Mouse (Mus musculus) lung, embryonic 14.5 days (tissue): Measurements from ENCODE around the gene Syce1. TPM values are rescaled to one million over a fixed set of nuclear protein-coding genes. Genes with fewer than 3 reads are reported as not detected.

Experiments used
- ATAC-seq: fragments of 200-750 bp; cut with Nextera tagmentation; 2 replicates; pipeline ENCODE4 v1.8.0; 2017; ENCODE audit warnings: mild to moderate bottlenecking, moderate TSS enrichment, moderate library complexity; ENCODE audit not compliant: insufficient read depth
- DNase-seq: peaks from one replicate; pipeline ENCODE4 v3.0.0-alpha.2; 2015
- H3K27ac ChIP-seq: fragments of 300-500 bp; sonication (generic); 2 replicates; pipeline ENCODE4 v1.5.1; 2014; ENCODE audit warnings: low read depth, mild to moderate bottlenecking, moderate library complexity
- H3K27me3 ChIP-seq: fragments of 300-500 bp; sonication (generic); 2 replicates; pipeline ENCODE4 v1.6.1; 2014; ENCODE audit warnings: low read length, control low read depth; ENCODE audit not compliant: insufficient read depth
- H3K36me3 ChIP-seq: fragments of 300-500 bp; sonication (generic); 2 replicates; pipeline ENCODE4 v1.6.1; 2014; ENCODE audit warnings: control low read depth; ENCODE audit not compliant: insufficient read depth
- H3K4me1 ChIP-seq: fragments of 300-500 bp; sonication (generic); 2 replicates; pipeline ENCODE4 v1.6.1; 2014; ENCODE audit warnings: antibody characterized with exemption, control low read depth; ENCODE audit not compliant: insufficient read depth
- H3K4me2 ChIP-seq: fragments of 300-500 bp; sonication (generic); 2 replicates; pipeline ENCODE4 v1.6.1; 2014; ENCODE audit warnings: mild to moderate bottlenecking
- H3K4me3 ChIP-seq: fragments of 300-500 bp; sonication (generic); 2 replicates; pipeline ENCODE4 v1.5.1; 2014; ENCODE audit warnings: low read depth, low read length
- H3K9ac ChIP-seq: fragments of 300-500 bp; sonication (generic); 2 replicates; pipeline ENCODE4 v1.6.1; 2014
- H3K9me3 ChIP-seq: fragments of 300-500 bp; sonication (generic); 2 replicates; pipeline ENCODE4 v1.6.1; 2016; ENCODE audit warnings: low read depth, low read length, control low read depth
- CTCF ChIP-seq: IDR thresholded peaks from 2 replicates; pipeline ENCODE4 v1.5.1; 2016; ENCODE audit warnings: antibody characterized with exemption, low read depth
- WGBS: fragments of 180-500 bp; shearing (Covaris S2); extraction: QIAGEN DNeasy Blood & Tissue Kit; methylation state at CpG from one replicate; pipeline ENCODE4 v1.1.7; 2014; 5-methylcytosine and 5-hydroxymethylcytosine counted together
- polyA plus RNA-seq: library from polyadenylated mRNA; unstranded; fragments of >200 nt; fragmentation: Nextera tagmentation; extraction: Ambion mirVana; gene quantifications from 2 replicates; pipeline ENCODE4 v1.2.1, GENCODE M21; 2014

The Syce1 gene
- polyA plus RNA-seq, 1 experiment from 2014 or later = not detected

- Histone ChIP-seq H3K4me2 (no peak overlapping the region), H3K9ac (no peak overlapping the region), H3K9me3 (no peaks in the 10 kb centered on the region), H3K4me1 (no peaks in the 10 kb centered on the region), H3K27ac (no peak overlapping the region), H3K27me3 (no peaks in the 10 kb centered on the region), H3K4me3 (no peak overlapping the region), H3K36me3 (no peaks in the 10 kb centered on the region)
- ATAC-seq (no peak), DNase-seq (no peak)
- WGBS = 83% methylated on average over 6 of the region's 6 CpGs
- TF ChIP-seq CTCF = no peak
Measured at GRCm38 (mm10) chr7:140810496-140810895, 22.8 kb upstream of the Syce1 start.

- Histone ChIP-seq H3K36me3 (no peaks in the 10 kb centered on the region), H3K4me1 (no peaks in the 10 kb centered on the region), H3K9me3 (no peaks in the 10 kb centered on the region), H3K4me2 (no peak overlapping the region), H3K27ac (no peak overlapping the region), H3K4me3 (no peak overlapping the region), H3K9ac (no peak overlapping the region), H3K27me3 (no peaks in the 10 kb centered on the region)
- 15% methylated on average over 1 of the region's 1 CpGs for WGBS
- ATAC-seq (no peak; the same call in 1 of the 2 replicates), DNase-seq (peak; percentile 59)
- TF ChIP-seq CTCF = peak; percentile 65
Measured at GRCm38 (mm10) chr7:140805704-140806103, 18.1 kb upstream of the Syce1 start.

- no peak overlapping the region for H3K9ac ChIP-seq
- no peaks in the 10 kb centered on the region for H3K9me3 ChIP-seq
- TF ChIP-seq CTCF = no peak
- no peaks in the 10 kb centered on the region for H3K27me3 ChIP-seq
- no peak for DNase-seq
- no peaks in the 10 kb centered on the region for H3K36me3 ChIP-seq
- no peak overlapping the region for H3K27ac ChIP-seq
- WGBS = 68% methylated on average over 6 of the region's 6 CpGs
- no peak overlapping the region for H3K4me3 ChIP-seq
- H3K4me1 ChIP-seq = no peaks in the 10 kb centered on the region
- ATAC-seq = no peak
- H3K4me2 ChIP-seq = no peak overlapping the region
Measured at GRCm38 (mm10) chr7:140802629-140803028, 15.0 kb upstream of the Syce1 start.

- Histone ChIP-seq H3K4me3 (no peak overlapping the region), H3K9ac (no peak overlapping the region), H3K9me3 (no peaks in the 10 kb centered on the region), H3K36me3 (no peaks in the 10 kb centered on the region), H3K4me2 (no peak overlapping the region), H3K4me1 (no peaks in the 10 kb centered on the region), H3K27me3 (no peaks in the 10 kb centered on the region), H3K27ac (no peak overlapping the region)
- 56% methylated on average over 2 of the region's 2 CpGs for WGBS
- no peak for ATAC-seq
- TF ChIP-seq CTCF = no peak
- no peak for DNase-seq
Measured at GRCm38 (mm10) chr7:140798212-140798611, 10.6 kb upstream of the Syce1 start.

- H3K27ac ChIP-seq = no peak overlapping the region
- no peak overlapping the region for H3K4me3 ChIP-seq
- H3K9me3 ChIP-seq = no peaks in the 10 kb centered on the region
- 88% methylated on average over 3 of the region's 3 CpGs for WGBS
- DNase-seq (no peak), ATAC-seq (no peak)
- H3K36me3 ChIP-seq = no peaks in the 10 kb centered on the region
- no peaks in the 10 kb centered on the region for H3K27me3 ChIP-seq
- TF ChIP-seq CTCF = no peak
- no peak overlapping the region for H3K9ac ChIP-seq
- no peak overlapping the region for H3K4me2 ChIP-seq
- H3K4me1 ChIP-seq = no peaks in the 10 kb centered on the region
Measured at GRCm38 (mm10) chr7:140797619-140798018, 10.0 kb upstream of the Syce1 start.

DNA sequence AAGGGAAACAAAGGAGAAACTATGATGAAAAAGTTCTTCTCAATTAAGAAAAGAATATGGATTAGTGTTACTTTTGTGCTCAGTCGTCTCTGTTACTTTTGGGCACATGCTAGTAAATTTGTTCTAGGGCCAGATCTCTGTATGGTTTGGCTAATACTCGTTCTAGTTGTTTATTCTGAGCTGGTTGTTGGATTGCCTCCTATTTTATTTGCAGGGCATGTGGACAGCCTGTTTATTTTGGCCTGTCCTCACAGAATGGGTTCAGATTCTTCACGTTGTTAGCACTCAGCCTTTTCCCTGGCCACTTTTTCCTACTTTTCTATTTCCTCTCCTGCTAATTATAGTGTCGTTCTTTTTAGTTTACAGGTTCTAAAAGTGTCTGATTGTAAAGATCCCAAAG lies 5.9 kb upstream of the Syce1 start:
- ATAC-seq = no peak

DNA sequence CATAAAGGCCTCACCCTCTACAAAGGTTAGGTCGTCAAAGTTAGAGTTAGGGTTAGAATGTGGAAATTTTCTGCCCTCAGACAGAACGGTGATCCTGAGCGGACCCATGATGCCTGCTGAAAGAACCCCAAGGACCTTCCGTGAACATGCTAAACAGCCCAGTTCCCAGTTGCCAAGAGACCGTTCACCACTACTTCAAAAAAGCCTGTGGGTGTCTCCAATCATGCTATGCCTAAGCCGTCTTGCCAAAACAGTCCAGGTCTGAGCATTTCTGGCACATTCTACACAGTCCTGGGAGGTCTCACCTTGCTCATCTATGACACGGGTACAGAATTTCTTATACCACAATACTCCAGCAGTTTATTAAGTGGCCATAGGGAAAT lies 392 bp upstream of the Syce1 start:
- ATAC-seq = no peak
- DNase-seq = no peak
- no peak for TF ChIP-seq CTCF

More for the DNA sequence above, 5.9 kb upstream of the Syce1 start:
- Histone ChIP-seq H3K4me1 (no peaks in the 10 kb centered on the region), H3K9me3 (no peaks in the 10 kb centered on the region), H3K9ac (no peak overlapping the region), H3K4me2 (no peak overlapping the region), H3K27me3 (no peaks in the 10 kb centered on the region), H3K4me3 (no peak overlapping the region), H3K27ac (no peak overlapping the region), H3K36me3 (no peaks in the 10 kb centered on the region)
- no peak for TF ChIP-seq CTCF
- WGBS = 46% methylated on average over 4 of the region's 4 CpGs
- DNase-seq = no peak

DNA sequence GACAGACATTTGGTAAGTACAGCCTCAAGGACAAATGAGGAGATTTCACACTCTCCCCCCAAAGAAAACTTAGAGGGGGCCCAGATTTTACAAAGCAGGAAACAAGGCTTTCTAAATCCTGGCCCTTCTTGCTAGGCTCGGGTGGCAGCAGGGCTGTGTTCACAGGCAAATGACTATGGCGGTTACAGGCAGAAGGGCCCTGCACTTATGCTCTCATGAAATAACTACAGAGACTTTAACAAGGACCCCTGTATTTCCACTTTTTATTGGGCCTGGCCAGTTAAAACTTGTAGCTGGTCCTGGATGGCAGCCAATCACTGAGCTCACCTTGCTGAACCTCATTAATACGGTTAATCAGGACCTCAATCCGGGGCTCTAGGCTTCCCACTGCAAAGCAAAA lies 7.1 kb downstream of the Syce1 start:
- no peak for DNase-seq
- Histone ChIP-seq H3K27me3 (no peaks in the 10 kb centered on the region), H3K4me1 (no peaks in the 10 kb centered on the region), H3K36me3 (no peaks in the 10 kb centered on the region), H3K4me2 (no peak overlapping the region), H3K9ac (no peak overlapping the region), H3K4me3 (no peak overlapping the region), H3K9me3 (no peaks in the 10 kb centered on the region), H3K27ac (no peak overlapping the region)
- 70% methylated on average over 4 of the region's 4 CpGs for WGBS
- ATAC-seq = no peak
- TF ChIP-seq CTCF = no peak

More for the DNA sequence above, 392 bp upstream of the Syce1 start:
- WGBS = 82% methylated on average over 7 of the region's 7 CpGs
- H3K27ac ChIP-seq = no peak overlapping the region
- no peaks in the 10 kb centered on the region for H3K27me3 ChIP-seq
- no peaks in the 10 kb centered on the region for H3K36me3 ChIP-seq
- no peaks in the 10 kb centered on the region for H3K9me3 ChIP-seq
- H3K4me3 ChIP-seq = no peak overlapping the region
- H3K9ac ChIP-seq = no peak overlapping the region
- H3K4me2 ChIP-seq = no peak overlapping the region
- H3K4me1 ChIP-seq = no peaks in the 10 kb centered on the region
